Mouse (Mus musculus): ENCODE measurements around the gene Papola. TPM values are rescaled to one million over a fixed set of nuclear protein-coding genes. Genes with fewer than 3 reads are reported as not detected.
"Not testable (repeated sequence)": the region's sequence is repeated elsewhere in the genome, so short reads cannot be mapped to it uniquely, and the experiment has no call there.

The Papola gene
- polyA plus RNA-seq, 1 experiment from 2014 or later, result 142 TPM

- ATAC-seq (ENCODE audit: low read depth), result no peak
- WGBS, result 90% methylated on average over 4 of the region's 4 CpGs
Measured at GRCm38 (mm10) chr12:105823472-105823871, 39.0 kb downstream of the Papola start.

DNA sequence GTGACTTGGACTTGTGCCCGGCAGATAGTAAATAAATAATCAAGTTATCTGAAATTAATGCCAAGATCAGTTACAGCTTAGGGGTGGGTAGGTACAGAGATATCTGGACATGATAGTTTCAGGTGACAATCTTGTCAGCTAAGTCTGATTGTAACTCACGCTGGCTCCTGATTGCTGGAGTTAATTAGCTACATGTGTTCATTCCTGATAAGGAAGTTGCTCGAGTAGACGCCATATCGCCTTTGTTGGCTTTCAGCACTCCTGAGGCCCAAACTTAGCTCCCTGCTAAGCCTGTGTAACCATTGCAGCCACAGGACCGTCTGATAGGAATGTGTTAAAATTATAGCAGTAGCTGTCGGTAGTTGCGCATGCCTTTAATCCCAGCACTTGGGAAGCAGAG lies 40.2 kb downstream of the Papola start:
- Histone ChIP-seq H3K27ac (ENCODE audit: low read depth, low read length) (no peak overlapping the region), H3K4me1 (ENCODE audit: control insufficient read depth, insufficient read depth, low read length) (no peaks in the 10 kb centered on the region), H3K4me2 (ENCODE audit: low read depth, low read length) (no peak overlapping the region), H3K9me3 (ENCODE audit: control insufficient read depth, low read length) (no peaks in the 10 kb centered on the region), H3K27me3 (ENCODE audit: control insufficient read depth, insufficient read depth, low read length) (no peaks in the 10 kb centered on the region), H3K36me3 (ENCODE audit: control insufficient read depth, insufficient read depth, low read length) (peaks cover 57% of the 10 kb centered on the region), H3K4me3 (ENCODE audit: low read depth, low read length) (no peak overlapping the region), H3K9ac (replicated peaks; ENCODE audit: low read depth, low read length) (no peak overlapping the region)
- no peak for ATAC-seq (ENCODE audit: low read depth)
- whole genome bisulfite sequencing, result 91% methylated on average over 8 of the region's 8 CpGs

More at GRCm38 (mm10) chr12:105823472-105823871, 39.0 kb downstream of the Papola start:
- H3K4me2 ChIP-seq (ENCODE audit: low read depth, low read length), result no peak overlapping the region
- H3K36me3 ChIP-seq (ENCODE audit: control insufficient read depth, insufficient read depth, low read length), result peaks cover 56% of the 10 kb centered on the region
- H3K4me1 ChIP-seq (ENCODE audit: control insufficient read depth, insufficient read depth, low read length), result no peaks in the 10 kb centered on the region
- no peak overlapping the region for H3K27ac ChIP-seq (ENCODE audit: low read depth, low read length)
- H3K9me3 ChIP-seq (ENCODE audit: control insufficient read depth, low read length), result no peaks in the 10 kb centered on the region
- H3K27me3 ChIP-seq (ENCODE audit: control insufficient read depth, insufficient read depth, low read length), result no peaks in the 10 kb centered on the region
- no peak overlapping the region for H3K4me3 ChIP-seq (ENCODE audit: low read depth, low read length)
- H3K9ac ChIP-seq (replicated peaks; ENCODE audit: low read depth, low read length), result no peak overlapping the region

GRCm38 (mm10) chr12:105825266-105825665 lies 40.8 kb downstream of the Papola start:
- no peaks in the 10 kb centered on the region for H3K9me3 ChIP-seq (ENCODE audit: control insufficient read depth, low read length)
- H3K4me1 ChIP-seq (ENCODE audit: control insufficient read depth, insufficient read depth, low read length), result no peaks in the 10 kb centered on the region
- ATAC-seq (ENCODE audit: low read depth), result no peak
- H3K36me3 ChIP-seq (ENCODE audit: control insufficient read depth, insufficient read depth, low read length), result peaks cover 56% of the 10 kb centered on the region
- no peak overlapping the region for H3K4me2 ChIP-seq (ENCODE audit: low read depth, low read length)
- H3K4me3 ChIP-seq (ENCODE audit: low read depth, low read length), result no peak overlapping the region
- no peaks in the 10 kb centered on the region for H3K27me3 ChIP-seq (ENCODE audit: control insufficient read depth, insufficient read depth, low read length)
- no peak overlapping the region for H3K9ac ChIP-seq (replicated peaks; ENCODE audit: low read depth, low read length)
- no peak overlapping the region for H3K27ac ChIP-seq (ENCODE audit: low read depth, low read length)
- 97% methylated on average over 4 of the region's 4 CpGs for WGBS

DNA sequence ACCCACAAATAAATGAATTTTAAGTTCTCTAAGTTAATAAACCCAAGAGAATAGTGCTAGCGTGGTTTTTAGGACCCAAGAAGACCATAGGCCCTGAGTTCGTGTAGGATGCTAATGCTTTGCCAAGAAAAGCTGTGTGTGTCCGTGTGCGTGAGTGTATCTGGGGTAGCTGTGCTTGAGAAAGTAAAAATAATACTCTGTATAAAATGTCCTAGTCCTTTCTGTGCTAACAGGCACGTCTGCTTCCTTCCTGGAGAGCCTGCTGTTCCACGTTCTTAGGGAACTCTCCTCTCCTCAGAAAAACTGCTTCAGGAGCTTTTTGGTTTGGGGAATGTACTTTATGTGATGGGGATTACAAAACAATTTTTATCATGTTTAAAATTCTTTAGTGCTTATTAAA lies 48.0 kb downstream of the Papola start:
- WGBS, result 90% methylated on average over 6 of the region's 6 CpGs
- H3K4me1 ChIP-seq (ENCODE audit: control insufficient read depth, insufficient read depth, low read length), result no peaks in the 10 kb centered on the region
- peaks cover 53% of the 10 kb centered on the region for H3K36me3 ChIP-seq (ENCODE audit: control insufficient read depth, insufficient read depth, low read length)
- H3K4me2 ChIP-seq (ENCODE audit: low read depth, low read length), result no peak overlapping the region
- H3K27ac ChIP-seq (ENCODE audit: low read depth, low read length), result no peak overlapping the region
- no peak overlapping the region for H3K4me3 ChIP-seq (ENCODE audit: low read depth, low read length)
- H3K27me3 ChIP-seq (ENCODE audit: control insufficient read depth, insufficient read depth, low read length), result no peaks in the 10 kb centered on the region
- no peak for ATAC-seq (ENCODE audit: low read depth)
- H3K9ac ChIP-seq (replicated peaks; ENCODE audit: low read depth, low read length), result no peak overlapping the region
- H3K9me3 ChIP-seq (ENCODE audit: control insufficient read depth, low read length), result no peaks in the 10 kb centered on the region

GRCm38 (mm10) chr12:105834926-105835325 lies 50.4 kb downstream of the Papola start:
- WGBS, result 54% methylated on average over 6 of the region's 6 CpGs
- H3K4me1 ChIP-seq (ENCODE audit: control insufficient read depth, insufficient read depth, low read length), result no peaks in the 10 kb centered on the region
- no peak overlapping the region for H3K9ac ChIP-seq (replicated peaks; ENCODE audit: low read depth, low read length)
- H3K27ac ChIP-seq (ENCODE audit: low read depth, low read length), result no peak overlapping the region
- no peak overlapping the region for H3K4me2 ChIP-seq (ENCODE audit: low read depth, low read length)
- H3K27me3 ChIP-seq (ENCODE audit: control insufficient read depth, insufficient read depth, low read length), result no peaks in the 10 kb centered on the region
- peaks cover 34% of the 10 kb centered on the region for H3K36me3 ChIP-seq (ENCODE audit: control insufficient read depth, insufficient read depth, low read length)
- no peak overlapping the region for H3K4me3 ChIP-seq (ENCODE audit: low read depth, low read length)
- H3K9me3 ChIP-seq (ENCODE audit: control insufficient read depth, low read length), result no peaks in the 10 kb centered on the region
- no peak for ATAC-seq (ENCODE audit: low read depth)

DNA sequence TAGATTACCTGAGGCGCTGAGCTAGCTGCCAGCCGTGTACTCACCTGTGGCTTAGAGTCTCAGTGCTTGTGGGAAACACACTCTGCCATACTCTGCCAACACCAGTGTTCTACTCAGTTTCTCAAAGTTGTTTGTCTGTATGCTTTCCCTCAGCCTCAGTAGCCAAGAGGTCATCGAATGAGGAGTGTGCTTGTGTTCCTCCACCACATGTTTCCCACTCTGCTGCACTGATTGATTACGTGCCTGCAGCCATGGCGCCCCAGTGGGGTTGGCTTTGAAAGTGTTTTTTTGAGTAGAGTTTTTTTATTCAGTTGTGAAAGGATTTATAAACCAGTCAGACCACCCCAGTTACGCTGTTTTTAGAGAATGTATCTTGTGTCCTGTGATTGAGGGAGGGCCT lies 51.1 kb downstream of the Papola start:
- Histone ChIP-seq H3K9me3 (ENCODE audit: control insufficient read depth, low read length) (no peaks in the 10 kb centered on the region), H3K27ac (ENCODE audit: low read depth, low read length) (no peak overlapping the region), H3K9ac (replicated peaks; ENCODE audit: low read depth, low read length) (no peak overlapping the region), H3K27me3 (ENCODE audit: control insufficient read depth, insufficient read depth, low read length) (no peaks in the 10 kb centered on the region), H3K4me3 (ENCODE audit: low read depth, low read length) (no peak overlapping the region), H3K4me2 (ENCODE audit: low read depth, low read length) (no peak overlapping the region), H3K4me1 (ENCODE audit: control insufficient read depth, insufficient read depth, low read length) (no peaks in the 10 kb centered on the region), H3K36me3 (ENCODE audit: control insufficient read depth, insufficient read depth, low read length) (peaks cover 30% of the 10 kb centered on the region)
- 59% methylated on average over 6 of the region's 6 CpGs for WGBS
- ATAC-seq (ENCODE audit: low read depth), result no peak

GRCm38 (mm10) chr12:105836196-105836595 lies 51.7 kb downstream of the Papola start:
- Histone ChIP-seq H3K27me3 (ENCODE audit: control insufficient read depth, insufficient read depth, low read length) (no peaks in the 10 kb centered on the region), H3K27ac (ENCODE audit: low read depth, low read length) (no peak overlapping the region), H3K4me3 (ENCODE audit: low read depth, low read length) (no peak overlapping the region), H3K4me2 (ENCODE audit: low read depth, low read length) (no peak overlapping the region), H3K9me3 (ENCODE audit: control insufficient read depth, low read length) (no peaks in the 10 kb centered on the region), H3K36me3 (ENCODE audit: control insufficient read depth, insufficient read depth, low read length) (peaks cover 25% of the 10 kb centered on the region), H3K9ac (replicated peaks; ENCODE audit: low read depth, low read length) (no peak overlapping the region), H3K4me1 (ENCODE audit: control insufficient read depth, insufficient read depth, low read length) (no peaks in the 10 kb centered on the region)
- no peak for ATAC-seq (ENCODE audit: low read depth)
- WGBS, result 79% methylated on average over 2 of the region's 2 CpGs

DNA sequence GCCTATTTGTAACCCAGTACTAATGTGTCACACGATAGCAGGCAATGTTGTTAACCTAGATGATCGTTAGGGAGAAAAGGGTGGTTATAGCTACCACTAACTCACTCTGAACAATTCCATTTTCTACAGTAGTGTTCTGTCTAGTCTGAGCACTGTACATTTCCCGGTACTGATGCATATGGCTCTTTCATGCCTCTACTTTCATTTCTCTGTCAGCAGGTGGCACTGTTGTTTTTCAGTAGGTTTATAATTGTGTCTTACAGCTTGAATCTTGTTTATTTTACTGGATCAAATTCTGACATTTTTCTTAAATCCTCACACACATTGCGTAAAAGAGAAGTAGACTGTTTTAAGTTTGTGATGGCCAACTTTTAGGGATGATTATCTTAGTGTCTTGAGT lies 54.6 kb downstream of the Papola start:
- peak; percentile 49; the same call in 1 of the 2 replicates for ATAC-seq (ENCODE audit: low read depth)
- Histone ChIP-seq H3K9ac (replicated peaks; ENCODE audit: low read depth, low read length) (no peak overlapping the region), H3K4me1 (ENCODE audit: control insufficient read depth, insufficient read depth, low read length) (no peaks in the 10 kb centered on the region), H3K9me3 (ENCODE audit: control insufficient read depth, low read length) (no peaks in the 10 kb centered on the region), H3K36me3 (ENCODE audit: control insufficient read depth, insufficient read depth, low read length) (peaks cover 19% of the 10 kb centered on the region), H3K27me3 (ENCODE audit: control insufficient read depth, insufficient read depth, low read length) (no peaks in the 10 kb centered on the region), H3K4me2 (ENCODE audit: low read depth, low read length) (no peak overlapping the region), H3K4me3 (ENCODE audit: low read depth, low read length) (no peak overlapping the region), H3K27ac (ENCODE audit: low read depth, low read length) (no peak overlapping the region)
- 69% methylated on average over 4 of the region's 4 CpGs for WGBS

- not testable (repeated sequence) for H3K4me1 ChIP-seq (ENCODE audit: control insufficient read depth, insufficient read depth, low read length); H3K9me3 ChIP-seq (ENCODE audit: control insufficient read depth, low read length); H3K9ac ChIP-seq (replicated peaks; ENCODE audit: low read depth, low read length); H3K27ac ChIP-seq (ENCODE audit: low read depth, low read length); ATAC-seq (ENCODE audit: low read depth); H3K27me3 ChIP-seq (ENCODE audit: control insufficient read depth, insufficient read depth, low read length); H3K4me3 ChIP-seq (ENCODE audit: low read depth, low read length); H3K4me2 ChIP-seq (ENCODE audit: low read depth, low read length)
- peaks cover 13% of the 10 kb centered on the region for H3K36me3 ChIP-seq (ENCODE audit: control insufficient read depth, insufficient read depth, low read length)
- WGBS, result 99% methylated on average over 8 of the region's 8 CpGs
Measured at GRCm38 (mm10) chr12:105840545-105840944, 56.1 kb downstream of the Papola start.

Data from neural tube, embryonic 14.5 days (tissue).